Mouse (Mus musculus): ENCODE data around the gene Arid3c. TPM values are rescaled to one million over a fixed set of nuclear protein-coding genes. Genes with fewer than 3 reads are reported as not detected.

Gene Arid3c
- polyA plus RNA-seq, 1 experiment from 2014 or later: not detected

DNA sequence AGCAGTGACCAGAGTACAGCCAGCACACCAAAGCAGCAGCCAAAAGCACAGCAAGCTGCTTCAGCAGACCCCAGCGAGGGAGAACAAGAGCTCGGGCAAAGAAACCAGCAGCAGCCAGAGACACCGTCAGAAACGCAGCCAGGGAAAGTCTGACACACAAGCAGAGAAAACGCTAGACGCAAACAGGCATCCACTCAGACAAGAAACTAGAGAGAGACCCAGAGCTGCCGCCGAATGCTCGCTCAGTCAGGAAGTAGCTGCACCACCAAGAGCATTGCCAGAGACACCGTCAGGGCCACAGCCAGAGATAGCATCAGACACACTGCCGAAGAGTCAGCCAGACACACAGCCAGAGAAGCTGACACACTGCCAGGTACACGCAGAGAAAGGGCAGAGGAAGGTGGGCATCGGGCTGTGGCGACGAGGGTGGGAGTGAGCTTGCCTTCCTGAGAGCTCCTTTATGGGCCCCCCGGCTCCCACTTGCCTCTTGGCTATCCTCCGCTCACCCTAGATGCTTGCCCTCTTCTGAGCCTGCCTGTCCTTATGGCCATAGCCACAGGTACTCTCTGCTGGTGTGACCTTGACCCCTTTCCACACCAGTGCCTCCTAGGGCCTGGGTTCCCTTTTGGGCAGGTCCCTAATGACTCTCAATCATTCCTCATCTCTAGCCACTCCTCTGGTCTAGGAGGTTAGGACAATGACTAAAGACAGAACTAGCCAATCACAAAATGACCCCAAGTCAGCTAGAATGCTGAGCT lies 54.5 kb downstream of the Arid3c start:
- ATAC-seq (ENCODE audit: insufficient read depth) (no peak), DNase-seq (peak; percentile 59)
- no peak overlapping the region for H3K4me3 ChIP-seq (ENCODE audit: low read depth, low read length)
- H3K4me2 ChIP-seq: peak overlapping the region; percentile 31; the same call in 1 of the 2 replicates
- H3K4me1 ChIP-seq (ENCODE audit: insufficient read depth): peaks cover 43% of the 10 kb centered on the region
- peak overlapping the region; percentile 80 for H3K27ac ChIP-seq (ENCODE audit: low read depth)
- H3K36me3 ChIP-seq (ENCODE audit: insufficient read depth): 0 out of 2 replicates have a peak, but pooled peaks cover 2% of the 10 kb centered on the region
- H3K9me3 ChIP-seq (ENCODE audit: low read depth, low read length): no peaks in the 10 kb centered on the region
- WGBS: 39% methylated on average over 17 of the region's 17 CpGs
- H3K9ac ChIP-seq: no peak overlapping the region
- H3K27me3 ChIP-seq (ENCODE audit: insufficient read depth, low read length): peaks cover 4% of the 10 kb centered on the region; the same call in 1 of the 2 replicates
- TF ChIP-seq CTCF (IDR thresholded peaks at IDR 0.05; ENCODE audit: low read depth): no peak

Other genes with a start within 250 kb of the Arid3c start
- gene AI464131, start 228.1 kb downstream of the Arid3c start, polyA plus RNA-seq (2014; fragmentation: Nextera tagmentation; extraction: Ambion mirVana): 3.3 and 3.6 TPM in 2 replicates
- 0.46 and 0.92 TPM in 2 replicates for gene 1110017D15Rik, start 213.8 kb downstream of the Arid3c start, polyA plus RNA-seq (2014; fragmentation: Nextera tagmentation; extraction: Ambion mirVana)
- 2.0 and 3.3 TPM in 2 replicates for gene Fam219a, start 161.6 kb downstream of the Arid3c start, polyA plus RNA-seq (2014; fragmentation: Nextera tagmentation; extraction: Ambion mirVana)
- gene Dnaic1, start 161.4 kb downstream of the Arid3c start, polyA plus RNA-seq (2014; fragmentation: Nextera tagmentation; extraction: Ambion mirVana): 2.7 and 3.1 TPM in 2 replicates
- 11.5 and 15.4 TPM in 2 replicates for gene Enho, start 90.8 kb downstream of the Arid3c start, polyA plus RNA-seq (2014; fragmentation: Nextera tagmentation; extraction: Ambion mirVana)
- 8.2 and 9.6 TPM in 2 replicates for gene Cntfr, start 34.1 kb downstream of the Arid3c start, polyA plus RNA-seq (2014; fragmentation: Nextera tagmentation; extraction: Ambion mirVana)
- 111 and 129 TPM in 2 replicates for gene Il11ra1, start 31.2 kb downstream of the Arid3c start, polyA plus RNA-seq (2014; fragmentation: Nextera tagmentation; extraction: Ambion mirVana)
- 87.1 and 90.3 TPM in 2 replicates for gene Rpp25l, start 17.6 kb downstream of the Arid3c start, polyA plus RNA-seq (2014; fragmentation: Nextera tagmentation; extraction: Ambion mirVana)
- gene Dctn3, start 8.0 kb downstream of the Arid3c start, polyA plus RNA-seq (2014; fragmentation: Nextera tagmentation; extraction: Ambion mirVana): 103 and 106 TPM in 2 replicates
- gene Galt, start 24.1 kb upstream of the Arid3c start, polyA plus RNA-seq (2014; fragmentation: Nextera tagmentation; extraction: Ambion mirVana): 25.6 and 26.9 TPM in 2 replicates
- gene Sigmar1, start 25.0 kb upstream of the Arid3c start, polyA plus RNA-seq (2014; fragmentation: Nextera tagmentation; extraction: Ambion mirVana): 82.5 and 94.6 TPM in 2 replicates
- gene Ccl27a, start 43.1 kb upstream of the Arid3c start, polyA plus RNA-seq (2014; fragmentation: Nextera tagmentation; extraction: Ambion mirVana): 28.2 and 30.0 TPM in 2 replicates
- 34.1 and 34.8 TPM in 2 replicates for gene Gm21541, start 172.5 kb upstream of the Arid3c start, polyA plus RNA-seq (2014; fragmentation: Nextera tagmentation; extraction: Ambion mirVana)
- gene Gm20878, start 210.4 kb upstream of the Arid3c start, polyA plus RNA-seq (2014; fragmentation: Nextera tagmentation; extraction: Ambion mirVana): 0.87 and 0.88 TPM in 2 replicates
- gene Fam205a4, start 234.9 kb upstream of the Arid3c start, polyA plus RNA-seq (2014; fragmentation: Nextera tagmentation; extraction: Ambion mirVana): 0.11 TPM in 1 of 2 replicates, not detected in the other

All from lung, embryonic 14.5 days (tissue).